Mouse (Mus musculus) embryo, embryonic 10 days (tissue): ENCODE results near the gene Tmem255b.
A peak's percentile ranks its signal among the peaks of the same experiment; 100 is the strongest.

Source experiments
- DNase-seq: peaks from one replicate; pipeline ENCODE4 v3.0.0-alpha.2; 2015; ENCODE audit warnings: low spot score

Gene Tmem255b

GRCm38 (mm10) chr8:13434889-13435288 lies at the start of gene Tmem255b:
Tmem255b (plus strand) TSS chr8:13435189.
- DNase-seq, result no peak

- DNase-seq, result no peak
These were observed 48.6 kb upstream of the Tmem255b start for GRCm38 (mm10) chr8:13386366-13386765.

GRCm38 (mm10) chr8:13387728-13388127 lies 47.3 kb upstream of the Tmem255b start:
- no peak for DNase-seq

GRCm38 (mm10) chr8:13388744-13389143 lies 46.2 kb upstream of the Tmem255b start:
- DNase-seq, result no peak

- no peak for DNase-seq
These were observed 41.1 kb upstream of the Tmem255b start for GRCm38 (mm10) chr8:13393869-13394268.

- DNase-seq, result no peak
These were observed 38.3 kb upstream of the Tmem255b start, which contains the start of gene Atp4b for GRCm38 (mm10) chr8:13396725-13397124. Atp4b (minus strand) TSS chr8:13396825.

GRCm38 (mm10) chr8:13403517-13403916 lies 31.5 kb upstream of the Tmem255b start:
- DNase-seq, result no peak

GRCm38 (mm10) chr8:13404666-13405131 lies 30.3 kb upstream of the Tmem255b start, which contains the start of gene Grk1:
Grk1 (plus strand) TSS chr8:13405081.
- no peak for DNase-seq

- no peak for DNase-seq
These were observed 29.0 kb upstream of the Tmem255b start for GRCm38 (mm10) chr8:13406011-13406410.

- peak; percentile 84 for DNase-seq
These were observed 23.4 kb upstream of the Tmem255b start for GRCm38 (mm10) chr8:13411597-13411996.

GRCm38 (mm10) chr8:13412891-13413558 lies 22.0 kb upstream of the Tmem255b start:
- peak; percentile 81 for DNase-seq

- DNase-seq, result no peak
These were observed 21.1 kb upstream of the Tmem255b start for GRCm38 (mm10) chr8:13413823-13414390.

GRCm38 (mm10) chr8:13415879-13416278 lies 19.1 kb upstream of the Tmem255b start:
- no peak for DNase-seq

GRCm38 (mm10) chr8:13419111-13419639 lies 15.8 kb upstream of the Tmem255b start:
- DNase-seq, result no peak

GRCm38 (mm10) chr8:13420970-13421369 lies 14.0 kb upstream of the Tmem255b start:
- no peak for DNase-seq

GRCm38 (mm10) chr8:13427351-13427750 lies 7.6 kb upstream of the Tmem255b start:
- DNase-seq, result no peak

- no peak for DNase-seq
These were observed 6.8 kb upstream of the Tmem255b start for GRCm38 (mm10) chr8:13428156-13428555.

- no peak for DNase-seq
These were observed 4.6 kb upstream of the Tmem255b start for GRCm38 (mm10) chr8:13430412-13430811.

GRCm38 (mm10) chr8:13430866-13431265 lies 4.1 kb upstream of the Tmem255b start:
- DNase-seq, result no peak

- no peak for DNase-seq
These were observed 1.9 kb upstream of the Tmem255b start for GRCm38 (mm10) chr8:13433130-13433529.

- DNase-seq, result no peak
These were observed 1.1 kb downstream of the Tmem255b start for GRCm38 (mm10) chr8:13436052-13436451.

GRCm38 (mm10) chr8:13437531-13437930 lies 2.5 kb downstream of the Tmem255b start:
- no peak for DNase-seq

GRCm38 (mm10) chr8:13442152-13442551 lies 7.2 kb downstream of the Tmem255b start:
- no peak for DNase-seq
